Mouse (Mus musculus): ENCODE measurements around the gene St6galnac3. TPM values are rescaled to one million over a fixed set of nuclear protein-coding genes. Genes with fewer than 3 reads are reported as not detected.

Gene St6galnac3
- total RNA-seq, 1 experiment from 2014 or later, result 17.1 TPM

GRCm38 (mm10) chr3:153668447-153669290 lies 56.3 kb downstream of the St6galnac3 start:
- no peak for ATAC-seq (replicated peaks; ENCODE audit: insufficient number of reproducible peaks, low FRiP score, low TSS enrichment, poor library complexity, severe bottlenecking)

- ATAC-seq (replicated peaks; ENCODE audit: insufficient number of reproducible peaks, low FRiP score, low TSS enrichment, poor library complexity, severe bottlenecking), result no peak
Measured at GRCm38 (mm10) chr3:153664696-153665095, 60.3 kb downstream of the St6galnac3 start.

GRCm38 (mm10) chr3:153663841-153664427 lies 61.0 kb downstream of the St6galnac3 start:
- no peak for ATAC-seq (replicated peaks; ENCODE audit: insufficient number of reproducible peaks, low FRiP score, low TSS enrichment, poor library complexity, severe bottlenecking)

GRCm38 (mm10) chr3:153662796-153663195 lies 62.2 kb downstream of the St6galnac3 start:
- ATAC-seq (replicated peaks; ENCODE audit: insufficient number of reproducible peaks, low FRiP score, low TSS enrichment, poor library complexity, severe bottlenecking), result no peak

GRCm38 (mm10) chr3:153661927-153662326 lies 63.0 kb downstream of the St6galnac3 start:
- ATAC-seq (replicated peaks; ENCODE audit: insufficient number of reproducible peaks, low FRiP score, low TSS enrichment, poor library complexity, severe bottlenecking), result no peak

GRCm38 (mm10) chr3:153659575-153660168 lies 65.3 kb downstream of the St6galnac3 start:
- no peak for ATAC-seq (replicated peaks; ENCODE audit: insufficient number of reproducible peaks, low FRiP score, low TSS enrichment, poor library complexity, severe bottlenecking)

GRCm38 (mm10) chr3:153658051-153658777 lies 66.8 kb downstream of the St6galnac3 start:
- no peak for ATAC-seq (replicated peaks; ENCODE audit: insufficient number of reproducible peaks, low FRiP score, low TSS enrichment, poor library complexity, severe bottlenecking)

GRCm38 (mm10) chr3:153655071-153655470 lies 69.9 kb downstream of the St6galnac3 start:
- ATAC-seq (replicated peaks; ENCODE audit: insufficient number of reproducible peaks, low FRiP score, low TSS enrichment, poor library complexity, severe bottlenecking), result no peak

- no peak for ATAC-seq (replicated peaks; ENCODE audit: insufficient number of reproducible peaks, low FRiP score, low TSS enrichment, poor library complexity, severe bottlenecking)
Measured at GRCm38 (mm10) chr3:153652850-153653249, 72.1 kb downstream of the St6galnac3 start.

GRCm38 (mm10) chr3:153648713-153649112 lies 76.3 kb downstream of the St6galnac3 start:
- ATAC-seq (replicated peaks; ENCODE audit: insufficient number of reproducible peaks, low FRiP score, low TSS enrichment, poor library complexity, severe bottlenecking), result no peak

- no peak for ATAC-seq (replicated peaks; ENCODE audit: insufficient number of reproducible peaks, low FRiP score, low TSS enrichment, poor library complexity, severe bottlenecking)
Measured at GRCm38 (mm10) chr3:153645803-153646202, 79.2 kb downstream of the St6galnac3 start.

GRCm38 (mm10) chr3:153643822-153644519 lies 81.0 kb downstream of the St6galnac3 start:
- no peak for ATAC-seq (replicated peaks; ENCODE audit: insufficient number of reproducible peaks, low FRiP score, low TSS enrichment, poor library complexity, severe bottlenecking)

GRCm38 (mm10) chr3:153642826-153643225 lies 82.1 kb downstream of the St6galnac3 start:
- ATAC-seq (replicated peaks; ENCODE audit: insufficient number of reproducible peaks, low FRiP score, low TSS enrichment, poor library complexity, severe bottlenecking), result no peak

- ATAC-seq (replicated peaks; ENCODE audit: insufficient number of reproducible peaks, low FRiP score, low TSS enrichment, poor library complexity, severe bottlenecking), result no peak
Measured at GRCm38 (mm10) chr3:153641805-153642204, 83.2 kb downstream of the St6galnac3 start.

- ATAC-seq (replicated peaks; ENCODE audit: insufficient number of reproducible peaks, low FRiP score, low TSS enrichment, poor library complexity, severe bottlenecking), result no peak
Measured at GRCm38 (mm10) chr3:153637336-153637735, 87.6 kb downstream of the St6galnac3 start.

GRCm38 (mm10) chr3:153636804-153637153 lies 88.2 kb downstream of the St6galnac3 start:
- no peak for ATAC-seq (replicated peaks; ENCODE audit: insufficient number of reproducible peaks, low FRiP score, low TSS enrichment, poor library complexity, severe bottlenecking)

- ATAC-seq (replicated peaks; ENCODE audit: insufficient number of reproducible peaks, low FRiP score, low TSS enrichment, poor library complexity, severe bottlenecking), result no peak
Measured at GRCm38 (mm10) chr3:153636094-153636803, 88.7 kb downstream of the St6galnac3 start.

Measured in monocyte, adult 5-6 weeks (primary cell).